Mouse (Mus musculus) embryonic fibroblast, embryonic 13.5 days (primary cell): ENCODE measurements around the gene Spop. TPM values are rescaled to one million over a fixed set of nuclear protein-coding genes. Genes with fewer than 3 reads are reported as not detected.
A peak's percentile ranks its signal among the peaks of the same experiment; 100 is the strongest.

Source experiments
- H3K27ac ChIP-seq: 2 replicates; pipeline ENCODE4 v1.5.1; 2012; ENCODE audit warnings: low read length, control low read depth, inconsistent platforms; ENCODE audit not compliant: insufficient read depth
- H3K4me1 ChIP-seq: 2 replicates; pipeline ENCODE4 v1.6.1; 2011; ENCODE audit warnings: low read length; ENCODE audit not compliant: control insufficient read depth, insufficient read depth
- H3K4me3 ChIP-seq: 2 replicates; pipeline ENCODE4 v1.5.1; 2011; ENCODE audit warnings: mild to moderate bottlenecking, control low read depth, low read length; ENCODE audit not compliant: insufficient read depth
- CTCF ChIP-seq: IDR thresholded peaks from 2 replicates; pipeline ENCODE4 v1.5.1; 2011; ENCODE audit warnings: mild to moderate bottlenecking, control low read depth, low read length, moderate library complexity, borderline replicate concordance; ENCODE audit not compliant: insufficient read depth
- POLR2A ChIP-seq: IDR thresholded peaks from 2 replicates; pipeline ENCODE4 v1.6.1; 2011; ENCODE audit warnings: low read depth, mild to moderate bottlenecking, control low read depth, low read length, moderate library complexity
- polyA plus RNA-seq: library from polyadenylated mRNA; stranded (reverse); fragments of >200 nt; gene quantifications from 2 replicates; pipeline ENCODE4 v1.2.4, GENCODE M21; 2011; ENCODE audit warnings: low read depth; ENCODE audit not compliant: missing spikeins, insufficient read length

Gene Spop
- polyA plus RNA-seq, 1 experiment, result 122 TPM

DNA sequence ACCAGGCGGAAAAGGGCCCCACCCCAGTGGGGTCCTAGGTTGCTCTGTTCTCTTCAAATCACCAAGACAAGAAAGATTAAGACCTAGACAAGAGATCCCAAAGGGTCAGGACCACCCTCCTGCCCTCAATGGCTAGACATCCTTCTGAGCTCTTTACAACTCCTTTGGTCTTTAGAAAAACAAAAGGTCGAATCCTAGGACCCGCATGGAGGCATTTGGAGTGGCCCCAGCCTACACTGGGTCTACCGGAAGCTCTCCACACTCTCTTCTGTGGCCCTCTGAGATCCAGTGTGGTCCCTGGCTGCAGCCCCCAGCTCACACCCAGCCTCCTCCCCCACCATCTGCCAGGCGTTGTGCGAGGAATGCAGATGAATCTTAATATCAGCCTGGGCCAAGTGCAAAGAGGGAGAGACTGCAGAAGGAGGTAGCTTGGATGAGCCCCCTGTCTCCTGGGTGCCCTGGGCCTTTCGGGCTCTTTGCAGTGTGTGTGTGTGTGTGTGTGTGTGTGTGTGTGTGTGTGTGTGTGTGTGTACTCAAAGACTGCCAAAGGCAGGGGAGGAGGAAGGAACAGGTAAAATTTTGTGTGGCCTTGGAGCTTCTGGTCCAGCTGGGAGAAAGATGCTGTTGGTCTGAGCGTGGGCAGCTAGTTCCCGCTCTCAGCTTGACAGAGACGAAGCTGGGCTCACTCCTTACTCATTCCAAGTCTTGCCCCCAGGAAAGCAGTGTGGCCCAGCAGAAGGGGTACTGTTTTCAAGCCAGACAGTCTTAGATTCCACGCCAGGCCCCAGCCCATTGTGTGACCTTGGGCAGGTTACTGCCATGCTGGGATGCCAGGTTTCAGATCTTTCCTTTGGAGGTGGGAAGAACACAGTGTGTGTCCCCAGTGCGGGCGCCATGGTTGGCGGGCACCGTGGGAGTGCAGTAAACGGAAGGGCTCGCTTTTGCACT is 101.8 kb downstream of the Spop start:
- TF ChIP-seq CTCF, result no peak
- no peak for TF ChIP-seq POLR2A
- Histone ChIP-seq H3K27ac (no peak overlapping the region), H3K4me3 (no peak overlapping the region), H3K4me1 (no peaks in the 10 kb centered on the region)

DNA sequence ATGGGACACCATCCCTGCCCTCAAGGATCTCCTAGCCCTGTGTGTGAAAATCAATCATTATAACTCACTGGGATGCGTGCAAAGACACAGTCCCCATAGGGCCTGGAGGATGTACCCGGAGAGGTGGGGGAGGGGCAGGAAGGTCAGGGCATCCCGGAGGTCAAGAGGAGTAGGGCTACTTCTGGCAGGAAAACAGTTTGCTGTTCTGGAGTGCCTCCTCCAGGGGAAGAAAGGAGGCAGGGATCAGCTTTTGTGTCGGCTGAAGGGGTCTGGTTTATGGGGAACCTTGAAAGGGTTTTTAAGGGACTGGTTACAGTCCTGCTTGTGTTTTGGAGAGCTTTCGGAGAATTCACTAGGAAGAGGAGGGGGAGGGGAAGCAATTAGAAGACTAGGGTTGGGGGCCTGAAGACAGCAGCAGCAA is 102.6 kb downstream of the Spop start:
- no peak overlapping the region for H3K27ac ChIP-seq
- no peak overlapping the region for H3K4me3 ChIP-seq
- TF ChIP-seq POLR2A (no peak), CTCF (no peak)
- no peaks in the 10 kb centered on the region for H3K4me1 ChIP-seq

DNA sequence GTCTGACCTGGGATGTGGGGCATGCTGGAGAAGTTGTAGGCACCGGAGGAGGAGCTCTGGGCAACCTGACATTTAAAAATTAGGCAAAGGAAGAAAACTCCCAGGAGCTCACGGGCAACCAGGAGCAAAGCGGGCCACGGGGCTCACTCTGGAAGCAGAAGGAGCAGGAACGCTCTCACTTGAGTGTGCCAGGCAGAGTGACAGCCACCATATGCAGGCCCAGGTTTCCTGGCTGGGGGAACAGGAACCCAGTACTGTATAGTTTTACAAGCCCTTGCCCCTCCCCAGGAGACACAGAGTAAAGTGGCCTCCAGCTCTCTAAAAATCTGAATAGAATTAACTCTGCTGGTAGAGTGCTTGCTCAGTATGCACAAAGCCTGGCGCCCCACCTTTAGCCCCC is 103.3 kb downstream of the Spop start:
- Histone ChIP-seq H3K4me1 (no peaks in the 10 kb centered on the region), H3K4me3 (no peak overlapping the region), H3K27ac (no peak overlapping the region)
- TF ChIP-seq CTCF, result no peak
- no peak for TF ChIP-seq POLR2A

DNA sequence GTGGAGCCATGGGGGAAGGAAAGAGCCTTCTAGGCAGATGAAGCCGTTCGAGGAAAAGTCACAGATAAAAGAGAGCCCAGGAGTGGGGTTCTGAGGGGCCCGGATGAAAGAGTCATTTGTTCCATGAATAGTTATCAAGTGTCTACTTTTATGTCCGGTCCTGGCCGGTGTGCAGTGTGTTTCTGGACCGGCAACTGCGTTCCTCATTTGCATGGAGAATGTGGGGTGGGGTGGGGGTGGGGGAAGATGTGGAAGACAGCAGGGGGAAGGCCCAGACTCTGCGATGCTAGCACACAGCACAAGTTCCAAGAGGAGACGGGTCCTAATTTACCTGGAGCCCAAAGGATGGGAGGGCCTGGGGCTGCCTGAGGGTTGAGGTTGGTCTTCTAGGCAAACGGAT is 105.4 kb downstream of the Spop start:
- no peak for TF ChIP-seq CTCF
- TF ChIP-seq POLR2A, result no peak
- Histone ChIP-seq H3K4me1 (no peaks in the 10 kb centered on the region), H3K4me3 (no peak overlapping the region), H3K27ac (no peak overlapping the region)

DNA sequence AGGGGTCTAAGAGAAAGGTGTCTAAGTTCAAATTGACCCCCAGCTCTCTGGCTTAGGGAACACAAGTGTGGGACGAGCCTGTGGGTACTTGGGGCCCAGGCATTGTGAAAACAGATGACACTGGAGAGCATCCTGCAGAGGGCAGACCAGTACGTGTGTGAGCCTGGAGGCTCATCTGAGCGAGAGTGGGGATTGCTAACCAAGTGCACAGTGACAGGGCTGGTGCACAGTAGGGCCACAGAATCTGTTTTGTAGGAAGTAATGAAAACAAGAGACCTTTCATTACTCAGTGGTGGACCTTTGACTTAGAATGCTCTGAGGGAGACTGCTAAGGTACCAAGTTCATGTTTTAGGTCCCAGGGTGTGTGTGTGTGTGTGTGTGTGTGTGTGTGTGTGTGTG is 106.1 kb downstream of the Spop start:
- no peak overlapping the region for H3K4me3 ChIP-seq
- H3K27ac ChIP-seq, result no peak overlapping the region
- TF ChIP-seq POLR2A (no peak), CTCF (no peak)
- H3K4me1 ChIP-seq, result no peaks in the 10 kb centered on the region

DNA sequence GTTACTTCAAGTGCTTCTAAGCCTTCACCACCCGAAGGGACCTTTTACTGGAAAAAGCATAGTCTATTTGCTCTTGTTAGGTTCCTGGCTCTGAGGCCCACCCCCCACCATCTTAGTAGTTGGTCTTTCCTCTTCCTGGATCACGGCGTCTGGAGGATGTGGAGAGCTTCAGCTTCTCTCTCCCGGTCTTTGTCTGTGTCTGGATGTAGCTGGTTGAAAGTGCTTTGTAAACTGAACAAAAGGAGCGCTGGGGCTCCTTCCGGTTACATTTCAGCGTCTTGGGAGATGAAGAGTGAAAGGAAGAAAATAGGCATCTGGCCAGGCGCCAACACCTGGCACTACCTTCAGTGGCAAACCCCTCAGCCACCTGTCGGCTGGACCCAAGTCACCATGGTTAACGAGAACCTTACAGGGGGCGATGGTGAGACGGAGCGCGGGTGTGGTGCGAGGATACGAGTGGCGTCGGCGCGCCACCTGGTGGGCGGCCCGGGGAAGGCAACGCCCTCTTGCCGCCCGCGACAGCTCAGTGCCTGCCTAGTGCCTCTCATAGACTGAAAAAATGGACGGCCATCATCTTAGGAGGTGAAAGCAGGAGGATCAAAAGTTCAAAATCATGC is 106.7 kb downstream of the Spop start:
- H3K27ac ChIP-seq, result no peak overlapping the region
- H3K4me3 ChIP-seq, result no peak overlapping the region
- TF ChIP-seq POLR2A (no peak), CTCF (peak; percentile 100)
- no peaks in the 10 kb centered on the region for H3K4me1 ChIP-seq

DNA sequence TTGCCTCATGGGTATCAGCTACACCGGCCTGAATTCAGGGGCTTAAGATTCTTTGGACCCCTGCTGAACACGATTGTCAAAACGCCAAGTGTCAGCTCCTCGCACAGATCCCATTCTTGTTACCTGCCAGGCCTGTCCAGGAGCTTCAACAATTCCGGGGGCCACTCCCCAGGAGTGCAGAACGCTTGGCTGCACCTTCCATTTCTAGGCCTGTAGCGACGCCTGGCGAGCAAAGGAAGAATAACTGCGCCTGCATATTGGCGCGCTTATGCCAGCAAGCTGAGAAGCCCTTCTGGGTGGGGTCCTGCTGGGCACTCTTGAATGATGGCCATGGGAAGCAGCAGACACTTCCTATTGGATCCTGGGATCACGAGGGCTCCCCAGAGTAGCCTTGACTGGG is 107.7 kb downstream of the Spop start:
- TF ChIP-seq POLR2A, result no peak
- peak; percentile 94 for TF ChIP-seq CTCF
- H3K4me3 ChIP-seq, result no peak overlapping the region
- no peaks in the 10 kb centered on the region for H3K4me1 ChIP-seq
- H3K27ac ChIP-seq, result no peak overlapping the region

DNA sequence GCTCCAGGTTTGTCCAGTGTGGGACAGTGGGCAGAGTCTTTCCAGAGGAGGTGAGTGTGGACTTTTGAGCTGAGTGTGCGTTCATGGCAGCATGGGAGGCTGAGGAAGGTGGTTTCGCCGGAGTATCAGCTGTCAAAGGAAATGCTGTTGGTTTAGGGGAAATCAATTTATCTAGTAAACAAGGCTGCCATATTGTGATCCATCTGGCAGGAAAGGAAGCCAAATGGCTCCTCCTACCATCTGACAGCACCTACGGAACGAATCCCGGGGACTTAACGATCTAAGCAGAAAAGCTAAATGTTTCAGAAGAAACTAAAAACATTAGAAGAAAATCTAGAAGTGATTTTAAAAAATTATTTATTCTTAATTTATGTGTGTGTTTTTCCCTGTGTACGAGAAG is 113.4 kb downstream of the Spop start:
- H3K27ac ChIP-seq, result no peak overlapping the region
- no peak overlapping the region for H3K4me3 ChIP-seq
- no peaks in the 10 kb centered on the region for H3K4me1 ChIP-seq
- TF ChIP-seq CTCF (no peak), POLR2A (no peak)

DNA sequence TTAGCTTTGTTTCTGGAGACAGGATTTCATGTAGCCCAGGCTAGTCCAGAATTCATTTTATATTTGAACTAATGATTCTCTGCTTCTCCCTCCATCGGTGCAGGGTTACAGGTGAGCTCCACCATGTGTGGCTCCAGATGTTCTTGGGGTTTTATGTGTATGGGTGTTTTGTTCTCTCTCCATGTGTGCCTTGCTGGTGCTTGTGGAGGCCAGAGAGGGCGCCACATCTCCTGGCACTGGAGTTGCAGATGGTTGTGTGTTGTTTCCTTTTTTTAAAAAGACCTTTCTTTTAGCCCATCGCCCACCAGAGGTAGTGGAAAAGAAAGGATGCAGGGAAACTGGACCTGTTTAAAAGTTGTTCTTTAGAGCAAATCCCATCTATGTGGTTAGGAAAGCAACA is 114.4 kb downstream of the Spop start:
- H3K4me3 ChIP-seq, result no peak overlapping the region
- H3K27ac ChIP-seq, result no peak overlapping the region
- TF ChIP-seq POLR2A, result no peak
- TF ChIP-seq CTCF, result no peak

More for the DNA sequence above, 114.4 kb downstream of the Spop start:
- no peaks in the 10 kb centered on the region for H3K4me1 ChIP-seq
